Mouse (Mus musculus) kidney, postnatal 36 days (tissue): ENCODE measurements around the gene Il22.
"Not testable (repeated sequence)": the region's sequence is repeated elsewhere in the genome, so short reads cannot be mapped to it uniquely, and the experiment has no call there.

Experiments
- DNase-seq, 2 experiments: peaks; one replicate each; pipeline ENCODE4 v3.0.0; 2021 to 2022; ENCODE audit warnings: mixed read lengths in 2 of 2

Gene Il22

GRCm38 (mm10) chr10:118204642-118205041, at the start of gene Il22:
Gene Il22 (plus strand): TSS chr10:118204942.
- no peak for DNase-seq

- DNase-seq = peak; percentile 20 to 36
These were observed 48.8 kb upstream of the Il22 start for GRCm38 (mm10) chr10:118155932-118156331.

- no peak for DNase-seq
These were observed 43.6 kb upstream of the Il22 start for GRCm38 (mm10) chr10:118161131-118161530.

- no peak for DNase-seq
These were observed 35.5 kb upstream of the Il22 start for GRCm38 (mm10) chr10:118169212-118169611.

GRCm38 (mm10) chr10:118172416-118172815, 32.3 kb upstream of the Il22 start:
- DNase-seq = no peak

GRCm38 (mm10) chr10:118172876-118173275, 31.9 kb upstream of the Il22 start:
- DNase-seq = no peak

- DNase-seq = not testable (repeated sequence)
These were observed 29.2 kb upstream of the Il22 start for GRCm38 (mm10) chr10:118175542-118175941.

- DNase-seq = no peak
These were observed 26.0 kb upstream of the Il22 start for GRCm38 (mm10) chr10:118178735-118179151.

- DNase-seq = no peak
These were observed 25.5 kb upstream of the Il22 start for GRCm38 (mm10) chr10:118179265-118179664.

GRCm38 (mm10) chr10:118195150-118195549, 9.6 kb upstream of the Il22 start:
- DNase-seq = not testable (repeated sequence)

- DNase-seq = not testable (repeated sequence)
These were observed 11.1 kb downstream of the Il22 start for GRCm38 (mm10) chr10:118215719-118216393.

- DNase-seq = not testable (repeated sequence)
These were observed 22.9 kb downstream of the Il22 start for GRCm38 (mm10) chr10:118227629-118228028.

- DNase-seq = not testable (repeated sequence)
These were observed 27.9 kb downstream of the Il22 start for GRCm38 (mm10) chr10:118232607-118233006.

- not testable (repeated sequence) for DNase-seq
These were observed 35.9 kb downstream of the Il22 start, which contains the start of gene Gm32717 for GRCm38 (mm10) chr10:118240680-118241079. Gene Gm32717 (minus strand): TSS chr10:118240780.

- not testable (repeated sequence) for DNase-seq
These were observed 44.4 kb downstream of the Il22 start for GRCm38 (mm10) chr10:118249006-118249595.

GRCm38 (mm10) chr10:118250852-118251295, 46.1 kb downstream of the Il22 start:
- DNase-seq = peak in 1 of 2 experiments; percentile 34

- DNase-seq = not testable (repeated sequence)
These were observed 53.6 kb downstream of the Il22 start, which contains the start of gene Gm32802 for GRCm38 (mm10) chr10:118258388-118258787. Gene Gm32802 (plus strand): TSS chr10:118258688.
